Mouse (Mus musculus) ES-Bruce4 (cell line): ENCODE measurements around the gene Lrrc28.

ENCODE experiments used
- CTCF ChIP-seq: IDR thresholded peaks from one replicate; pipeline ENCODE4 v1.8.1; 2011; ENCODE audit warnings: low read depth, low read length
- POLR2A ChIP-seq: IDR thresholded peaks from one replicate; pipeline ENCODE4 v1.8.1; 2011; ENCODE audit warnings: low read length; ENCODE audit not compliant: insufficient read depth

GRCm38 (mm10) chr7:67683006-67683405, 37.9 kb upstream of the Lrrc28 start:
- TF ChIP-seq POLR2A (no peak), CTCF (peak; percentile 34)
